Comparison of ENCODE assay signal across 8 mouse cellular contexts in genomic region chr4:151972221-151972967, GRCm38 (mm10). TPM values are rescaled to one million over a fixed set of nuclear protein-coding genes. Genes with fewer than 3 reads are reported as not detected.
DNase-seq lines count a peak whose midpoint lies in the region; ATAC-seq lines count a peak whose summit lies in the region.

No protein-coding gene starts in this region.

- no peaks in the 10 kb centered on the region for H3K4me1 ChIP-seq in forebrain, embryonic 14.5 days (ENCODE audit: control insufficient read depth, insufficient read depth, low read length)
- no peaks in the 10 kb centered on the region for H3K4me1 ChIP-seq in forebrain, embryonic 13.5 days

- no peaks in the 10 kb centered on the region for H3K9me3 ChIP-seq in forebrain, embryonic 14.5 days (replicated peaks; ENCODE audit: control insufficient read depth, low read length)
- H3K9me3 ChIP-seq in forebrain, embryonic 13.5 days (replicated peaks), result no peaks in the 10 kb centered on the region; the same call in 1 of the 2 replicates

- H3K36me3 ChIP-seq in forebrain, embryonic 14.5 days (ENCODE audit: control insufficient read depth, insufficient read depth, low read length), result peaks cover 59% of the 10 kb centered on the region
- H3K36me3 ChIP-seq in forebrain, embryonic 13.5 days (ENCODE audit: poor library complexity, severe bottlenecking), result peaks cover 73% of the 10 kb centered on the region

- H3K27ac ChIP-seq in forebrain, embryonic 14.5 days (ENCODE audit: low read depth, low read length), result no peak overlapping the region
- no peak overlapping the region for H3K27ac ChIP-seq in forebrain, embryonic 13.5 days

- no peak for ATAC-seq in forebrain, embryonic 14.5 days
- no peak for ATAC-seq in forebrain, embryonic 13.5 days
- 0 out of 2 replicates have a peak, but pooled peaks have one; percentile 43 for ATAC-seq in erythroid progenitor cell, adult 5-6 weeks (replicated peaks; ENCODE audit: low FRiP score, poor library complexity, severe bottlenecking)

- no peak overlapping the region for H3K4me2 ChIP-seq in forebrain, embryonic 14.5 days (ENCODE audit: low read length)
- H3K4me2 ChIP-seq in forebrain, embryonic 13.5 days, result no peak overlapping the region

- no peak overlapping the region for H3K9ac ChIP-seq in forebrain, embryonic 14.5 days (ENCODE audit: low read length)
- no peak overlapping the region for H3K9ac ChIP-seq in forebrain, embryonic 13.5 days

- WGBS in forebrain, embryonic 14.5 days, result 65% methylated on average over 10 of the region's 10 CpGs
- WGBS in forebrain, embryonic 13.5 days, result 67% methylated on average over 10 of the region's 10 CpGs

- no peaks in the 10 kb centered on the region for H3K27me3 ChIP-seq in forebrain, embryonic 14.5 days (replicated peaks; ENCODE audit: control insufficient read depth, insufficient read depth, low read length)
- H3K27me3 ChIP-seq in forebrain, embryonic 13.5 days, result no peaks in the 10 kb centered on the region

- DNase-seq in forebrain, embryonic 14.5 days (ENCODE audit: low spot score), result peak; percentile 51
- peak; percentile 48 to 65 for DNase-seq in right cerebral cortex, postnatal 10 days (ENCODE audit: low spot score in 2 of 2)
- no peak for DNase-seq in right cerebral cortex, adult 18-20 months
- peak; percentile 70 for DNase-seq in retina, postnatal 1 day
- DNase-seq in left cerebral cortex, adult 8-10 months (ENCODE audit: low spot score in 2 of 2), result no peak
- DNase-seq in ovary, postnatal 14 days (ENCODE audit: low spot score), result no peak

- no peak overlapping the region for H3K4me3 ChIP-seq in forebrain, embryonic 14.5 days (ENCODE audit: low read depth, low read length)
- no peak overlapping the region for H3K4me3 ChIP-seq in forebrain, embryonic 13.5 days

RNA-seq across cellular contexts. Expression of gene Thap3, which starts 16.4 kb away (rescaled TPM):
- 29.7 and 30.0 TPM in 2 replicates for polyA plus RNA-seq in forebrain, embryonic 14.5 days (2014; fragmentation: Nextera tagmentation; extraction: Ambion mirVana)
- 39.6 and 40.6 TPM in 2 replicates for polyA plus RNA-seq in forebrain, embryonic 13.5 days (2015; fragmentation: Nextera tagmentation; extraction: Ambion mirVana)
- total RNA-seq in erythroid progenitor cell, adult 5-6 weeks (2015; ENCODE audit: low replicate concordance), result 6.8 TPM in 1 of 2 replicates, not detected in the other
- total RNA-seq in erythroid progenitor cell, adult 5-6 weeks (2017; ENCODE audit: low replicate concordance), result 4.0 TPM in 1 of 2 replicates, not detected in the other
- 10 to 100 TPM; 17.5 to 27.0 (median 24.0) TPM for total RNA-seq in left cerebral cortex, adult 8-10 months (2022)

RNA-seq across cellular contexts. Expression of gene Phf13, which starts 23.7 kb away (rescaled TPM):
- 11.8 and 14.6 TPM in 2 replicates for polyA plus RNA-seq in forebrain, embryonic 14.5 days (2014; fragmentation: Nextera tagmentation; extraction: Ambion mirVana)
- 17.6 and 19.4 TPM in 2 replicates for polyA plus RNA-seq in forebrain, embryonic 13.5 days (2015; fragmentation: Nextera tagmentation; extraction: Ambion mirVana)
- total RNA-seq in erythroid progenitor cell, adult 5-6 weeks (2015; ENCODE audit: low replicate concordance), result 2.5 and 2.9 TPM in 2 replicates
- total RNA-seq in erythroid progenitor cell, adult 5-6 weeks (2017; ENCODE audit: low replicate concordance), result 0.83 and 4.6 TPM in 2 replicates
- 10 to 100 TPM; 15.4 to 17.4 (median 15.8) TPM for total RNA-seq in left cerebral cortex, adult 8-10 months (2022)

RNA-seq across cellular contexts. Expression of gene Klhl21, which starts 36.2 kb away (rescaled TPM):
- 0.69 and 1.8 TPM in 2 replicates for polyA plus RNA-seq in forebrain, embryonic 14.5 days (2014; fragmentation: Nextera tagmentation; extraction: Ambion mirVana)
- polyA plus RNA-seq in forebrain, embryonic 13.5 days (2015; fragmentation: Nextera tagmentation; extraction: Ambion mirVana), result 2.7 and 3.0 TPM in 2 replicates
- total RNA-seq in erythroid progenitor cell, adult 5-6 weeks (2015; ENCODE audit: low replicate concordance), result 1.3 and 2.9 TPM in 2 replicates
- total RNA-seq in erythroid progenitor cell, adult 5-6 weeks (2017; ENCODE audit: low replicate concordance), result 0.91 and 1.0 TPM in 2 replicates
- total RNA-seq in left cerebral cortex, adult 8-10 months (2022), result 10 to 100 TPM; 15.8 to 21.0 (median 19.3) TPM

RNA-seq across cellular contexts. Expression of gene Dnajc11, which starts 38.9 kb away (rescaled TPM):
- polyA plus RNA-seq in forebrain, embryonic 14.5 days (2014; fragmentation: Nextera tagmentation; extraction: Ambion mirVana), result 67.9 and 78.9 TPM in 2 replicates
- 77.0 and 89.2 TPM in 2 replicates for polyA plus RNA-seq in forebrain, embryonic 13.5 days (2015; fragmentation: Nextera tagmentation; extraction: Ambion mirVana)
- 41.9 and 46.9 TPM in 2 replicates for total RNA-seq in erythroid progenitor cell, adult 5-6 weeks (2015; ENCODE audit: low replicate concordance)
- total RNA-seq in erythroid progenitor cell, adult 5-6 weeks (2017; ENCODE audit: low replicate concordance), result 72.3 and 79.2 TPM in 2 replicates
- total RNA-seq in left cerebral cortex, adult 8-10 months (2022), result 10 to 100 TPM; 51.5 to 75.7 (median 62.5) TPM

RNA-seq across cellular contexts. Expression of gene Zbtb48, which starts 55.1 kb away (rescaled TPM):
- polyA plus RNA-seq in forebrain, embryonic 14.5 days (2014; fragmentation: Nextera tagmentation; extraction: Ambion mirVana), result 17.2 and 21.6 TPM in 2 replicates
- polyA plus RNA-seq in forebrain, embryonic 13.5 days (2015; fragmentation: Nextera tagmentation; extraction: Ambion mirVana), result 18.5 and 25.2 TPM in 2 replicates
- 5.4 TPM in 1 of 2 replicates, not detected in the other for total RNA-seq in erythroid progenitor cell, adult 5-6 weeks (2015; ENCODE audit: low replicate concordance)
- total RNA-seq in erythroid progenitor cell, adult 5-6 weeks (2017; ENCODE audit: low replicate concordance), result 2.7 and 4.2 TPM in 2 replicates
- total RNA-seq in left cerebral cortex, adult 8-10 months (2022), result 10 to 100 TPM; 11.7 to 17.5 (median 14.0) TPM

Comparison
In these comparisons a context has a peak if more than half of its experiments do, and no peak if none do; other contexts are left out.
1. DNase-seq: peak in forebrain, embryonic 14.5 days (single experiment), right cerebral cortex, postnatal 10 days (2 of 2) and retina, postnatal 1 day (single experiment); none in right cerebral cortex, adult 18-20 months (single experiment), left cerebral cortex, adult 8-10 months (0 of 2) and ovary, postnatal 14 days (single experiment).
2. RNA of gene Klhl21, which starts 36.2 kb away (total RNA-seq): 15.8 to 21.0 TPM in left cerebral cortex, adult 8-10 months; 0.91 to 2.9 TPM in erythroid progenitor cell, adult 5-6 weeks; every median in the first group is over 4 times any median in the second.